Mouse (Mus musculus): ENCODE measurements around the gene Cabin1. TPM values are rescaled to one million over a fixed set of nuclear protein-coding genes. Genes with fewer than 3 reads are reported as not detected.
"Not testable (repeated sequence)": the region's sequence is repeated elsewhere in the genome, so short reads cannot be mapped to it uniquely, and the experiment has no call there.

Cabin1 gene
- polyA plus RNA-seq, 1 experiment from 2014 or later: 30.7 TPM

DNA sequence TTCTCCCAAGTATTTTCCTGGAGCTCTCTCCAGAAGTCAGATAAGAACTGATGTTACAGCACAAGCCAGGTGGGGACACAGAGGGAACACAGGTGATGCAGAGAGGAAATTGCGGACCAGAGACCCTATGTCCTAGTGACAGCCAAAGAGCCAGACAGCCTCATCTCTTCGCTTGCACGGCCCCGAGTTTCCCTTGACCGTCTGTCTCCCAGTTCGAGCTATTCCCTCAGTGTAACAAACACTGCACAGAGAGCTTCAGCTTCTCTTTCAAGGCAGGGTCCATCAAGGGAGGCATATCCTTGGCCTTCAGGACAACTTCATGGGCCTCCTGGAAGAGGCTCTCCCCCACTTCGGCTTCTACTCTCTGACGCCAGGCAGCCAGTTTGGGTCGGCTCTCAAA lies 10.4 kb upstream of the Cabin1 start:
- H3K27ac ChIP-seq (replicated peaks; ENCODE audit: low read depth, low read length): no peak overlapping the region
- ATAC-seq (ENCODE audit: insufficient number of reproducible peaks, low FRiP score, low TSS enrichment, low read depth) (no peak), DNase-seq (ENCODE audit: low spot score) (no peak)
- 88% methylated on average over 9 of the region's 9 CpGs for WGBS
- peaks cover 5% of the 10 kb centered on the region; the same call in 1 of the 2 replicates for H3K4me1 ChIP-seq (ENCODE audit: control insufficient read depth, insufficient read depth, low read length)
- H3K4me3 ChIP-seq (ENCODE audit: low read depth, low read length): no peak overlapping the region
- no peaks in the 10 kb centered on the region for H3K36me3 ChIP-seq (ENCODE audit: control insufficient read depth, insufficient read depth, low read length)
- H3K27me3 ChIP-seq (ENCODE audit: control insufficient read depth, insufficient read depth, low read length): no peaks in the 10 kb centered on the region
- no peak overlapping the region for H3K9ac ChIP-seq (ENCODE audit: low read length)
- no peaks in the 10 kb centered on the region for H3K9me3 ChIP-seq (ENCODE audit: control insufficient read depth, low read length)
- no peak overlapping the region for H3K4me2 ChIP-seq (ENCODE audit: low read depth, severe bottlenecking)

DNA sequence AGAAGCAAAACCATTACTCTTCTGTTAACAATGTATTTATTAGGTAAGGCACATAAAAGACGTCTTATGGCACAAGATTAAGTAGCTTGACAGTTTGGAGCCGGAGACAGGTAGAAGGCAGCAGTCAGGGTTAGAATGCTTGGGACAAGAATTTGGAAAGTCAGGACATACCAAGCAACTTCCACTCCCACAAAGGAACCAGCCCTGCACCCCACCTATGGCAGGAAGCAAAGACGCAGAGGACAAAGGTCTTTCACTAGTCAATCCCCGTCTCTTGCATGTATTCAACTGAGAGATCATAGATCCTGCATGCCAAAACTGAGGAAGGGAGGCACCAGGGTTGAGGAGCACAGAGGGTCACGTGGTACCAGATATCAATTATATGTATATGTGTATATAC lies 10.0 kb upstream of the Cabin1 start:
- no peak for ATAC-seq (ENCODE audit: insufficient number of reproducible peaks, low FRiP score, low TSS enrichment, low read depth)
- Histone ChIP-seq H3K4me2 (ENCODE audit: low read depth, severe bottlenecking) (no peak overlapping the region), H3K4me1 (ENCODE audit: control insufficient read depth, insufficient read depth, low read length) (0 out of 2 replicates have a peak, but pooled peaks cover 2% of the 10 kb centered on the region), H3K4me3 (ENCODE audit: low read depth, low read length) (no peak overlapping the region), H3K9ac (ENCODE audit: low read length) (no peak overlapping the region), H3K27ac (replicated peaks; ENCODE audit: low read depth, low read length) (no peak overlapping the region), H3K9me3 (ENCODE audit: control insufficient read depth, low read length) (no peaks in the 10 kb centered on the region), H3K27me3 (ENCODE audit: control insufficient read depth, insufficient read depth, low read length) (no peaks in the 10 kb centered on the region), H3K36me3 (ENCODE audit: control insufficient read depth, insufficient read depth, low read length) (no peaks in the 10 kb centered on the region)
- WGBS: 86% methylated on average over 5 of the region's 5 CpGs
- no peak for DNase-seq (ENCODE audit: low spot score)

DNA sequence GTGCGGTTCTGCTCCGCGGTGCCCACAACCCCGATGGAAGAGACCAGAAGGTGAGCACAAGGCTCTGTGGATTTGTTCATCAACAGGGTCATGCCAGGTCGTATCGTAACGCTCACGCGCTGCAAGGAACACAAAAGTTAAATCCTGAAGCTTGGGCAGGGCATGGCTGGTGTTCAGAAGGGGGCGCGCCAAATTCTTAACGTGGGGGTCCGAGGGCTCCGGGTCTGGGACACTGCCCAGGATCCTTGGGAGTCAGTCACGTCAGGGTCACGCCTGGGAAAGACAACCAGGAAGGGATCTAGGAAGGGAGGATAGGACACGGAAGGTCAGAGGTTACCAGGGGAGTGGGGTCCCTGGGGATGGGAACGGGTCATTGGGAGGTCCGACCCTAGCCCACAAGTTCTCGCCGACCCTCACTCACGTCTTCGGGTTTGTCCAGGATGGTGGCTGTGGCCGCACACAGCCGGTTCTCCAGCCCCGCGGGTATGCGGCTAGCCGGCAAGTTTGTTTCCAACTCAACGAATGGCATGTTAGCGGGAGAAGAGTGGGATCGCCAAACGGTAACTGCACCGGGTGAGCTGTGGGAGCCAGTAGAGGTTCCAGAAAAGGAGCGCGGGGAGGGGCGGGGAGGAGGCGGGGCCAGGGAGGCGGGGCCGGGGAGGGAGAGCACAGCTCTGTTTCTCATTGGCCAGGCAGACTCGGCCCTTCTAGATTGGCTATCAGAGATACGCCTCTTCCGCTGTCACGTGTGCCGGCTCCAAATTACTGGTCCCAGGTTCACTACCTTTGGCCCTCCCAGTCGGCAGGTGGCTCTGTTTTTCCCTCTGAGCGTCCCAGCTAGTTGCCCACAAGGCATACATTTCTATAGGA lies 8.9 kb upstream of the Cabin1 start, which contains the start of gene Ddt:
Gene Ddt, minus strand, starts transcription at position 620 of the 870 bp plus-strand sequence.
- peak; percentile 95 for ATAC-seq (ENCODE audit: insufficient number of reproducible peaks, low FRiP score, low TSS enrichment, low read depth)
- peak; percentile 91 for DNase-seq (ENCODE audit: low spot score)
- Histone ChIP-seq H3K27ac (replicated peaks; ENCODE audit: low read depth, low read length) (no peak within 1 kb of the TSS), H3K27me3 (ENCODE audit: control insufficient read depth, insufficient read depth, low read length) (no peaks in the 10 kb centered on the region), H3K4me3 (ENCODE audit: low read depth, low read length) (peak within 1 kb of the TSS; percentile 73), H3K9me3 (ENCODE audit: control insufficient read depth, low read length) (no peaks in the 10 kb centered on the region), H3K4me1 (ENCODE audit: control insufficient read depth, insufficient read depth, low read length) (0 out of 2 replicates have a peak, but pooled peaks cover 2% of the 10 kb centered on the region), H3K9ac (ENCODE audit: low read length) (peak within 1 kb of the TSS; percentile 62), H3K36me3 (ENCODE audit: control insufficient read depth, insufficient read depth, low read length) (no peaks in the 10 kb centered on the region), H3K4me2 (ENCODE audit: low read depth, severe bottlenecking) (peak within 1 kb of the TSS; percentile 92)
- under 1% methylated on average over 47 of the region's 47 CpGs for WGBS

DNA sequence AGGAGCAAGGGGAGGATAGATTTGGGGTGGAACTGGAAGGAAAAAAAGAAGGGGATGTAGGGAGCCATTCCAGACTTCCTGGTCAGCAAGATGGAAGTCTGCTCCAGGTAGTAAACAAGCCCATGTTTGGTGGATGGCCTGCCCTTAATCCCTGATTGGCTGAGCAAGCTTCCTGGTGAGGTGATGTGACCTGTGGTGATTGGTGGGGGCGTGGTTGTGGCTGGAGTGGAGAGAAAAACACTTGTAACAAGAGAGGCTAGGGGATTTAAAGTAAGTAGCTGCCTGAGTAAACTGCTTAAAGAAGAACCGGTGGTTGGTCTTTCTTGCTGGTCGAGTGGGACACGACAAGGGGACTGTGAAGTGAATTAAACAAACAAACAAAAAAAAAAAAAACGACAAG lies 3.6 kb upstream of the Cabin1 start:
- not testable (repeated sequence) for H3K9me3 ChIP-seq (ENCODE audit: control insufficient read depth, low read length); DNase-seq (ENCODE audit: low spot score); H3K4me2 ChIP-seq (ENCODE audit: low read depth, severe bottlenecking); H3K4me1 ChIP-seq (ENCODE audit: control insufficient read depth, insufficient read depth, low read length); H3K27ac ChIP-seq (replicated peaks; ENCODE audit: low read depth, low read length); ATAC-seq (ENCODE audit: insufficient number of reproducible peaks, low FRiP score, low TSS enrichment, low read depth); H3K4me3 ChIP-seq (ENCODE audit: low read depth, low read length); H3K27me3 ChIP-seq (ENCODE audit: control insufficient read depth, insufficient read depth, low read length); H3K9ac ChIP-seq (ENCODE audit: low read length); H3K36me3 ChIP-seq (ENCODE audit: control insufficient read depth, insufficient read depth, low read length)
- 44% methylated on average over 5 of the region's 5 CpGs for WGBS

DNA sequence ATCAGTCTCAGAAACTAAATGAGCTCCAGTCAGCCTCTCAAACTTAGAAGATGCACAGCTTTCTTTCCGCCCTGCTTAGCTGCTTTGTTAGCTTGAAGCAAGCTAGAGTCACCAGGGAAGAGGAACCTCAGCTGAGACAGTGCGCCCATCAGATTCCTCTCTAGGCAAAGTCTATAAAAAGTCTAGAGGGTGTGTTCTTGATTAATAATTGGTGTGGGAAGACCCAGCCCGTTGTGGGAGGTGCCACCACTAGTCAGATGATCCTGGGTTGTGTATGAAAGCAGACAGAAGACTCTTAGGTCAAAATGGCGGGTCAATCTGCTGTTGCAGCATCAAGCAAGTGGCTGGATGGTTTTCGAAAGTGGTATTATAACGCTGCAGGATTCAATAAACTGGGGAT lies 2.7 kb upstream of the Cabin1 start:
- Histone ChIP-seq H3K9ac (ENCODE audit: low read length) (no peak overlapping the region), H3K9me3 (ENCODE audit: control insufficient read depth, low read length) (no peaks in the 10 kb centered on the region), H3K27me3 (ENCODE audit: control insufficient read depth, insufficient read depth, low read length) (no peaks in the 10 kb centered on the region), H3K27ac (replicated peaks; ENCODE audit: low read depth, low read length) (no peak overlapping the region), H3K4me2 (ENCODE audit: low read depth, severe bottlenecking) (no peak overlapping the region), H3K4me1 (ENCODE audit: control insufficient read depth, insufficient read depth, low read length) (peaks cover 3% of the 10 kb centered on the region; the same call in 1 of the 2 replicates), H3K36me3 (ENCODE audit: control insufficient read depth, insufficient read depth, low read length) (no peaks in the 10 kb centered on the region), H3K4me3 (ENCODE audit: low read depth, low read length) (no peak overlapping the region)
- DNase-seq (ENCODE audit: low spot score) (no peak), ATAC-seq (ENCODE audit: insufficient number of reproducible peaks, low FRiP score, low TSS enrichment, low read depth) (no peak)
- 87% methylated on average over 6 of the region's 6 CpGs for WGBS

DNA sequence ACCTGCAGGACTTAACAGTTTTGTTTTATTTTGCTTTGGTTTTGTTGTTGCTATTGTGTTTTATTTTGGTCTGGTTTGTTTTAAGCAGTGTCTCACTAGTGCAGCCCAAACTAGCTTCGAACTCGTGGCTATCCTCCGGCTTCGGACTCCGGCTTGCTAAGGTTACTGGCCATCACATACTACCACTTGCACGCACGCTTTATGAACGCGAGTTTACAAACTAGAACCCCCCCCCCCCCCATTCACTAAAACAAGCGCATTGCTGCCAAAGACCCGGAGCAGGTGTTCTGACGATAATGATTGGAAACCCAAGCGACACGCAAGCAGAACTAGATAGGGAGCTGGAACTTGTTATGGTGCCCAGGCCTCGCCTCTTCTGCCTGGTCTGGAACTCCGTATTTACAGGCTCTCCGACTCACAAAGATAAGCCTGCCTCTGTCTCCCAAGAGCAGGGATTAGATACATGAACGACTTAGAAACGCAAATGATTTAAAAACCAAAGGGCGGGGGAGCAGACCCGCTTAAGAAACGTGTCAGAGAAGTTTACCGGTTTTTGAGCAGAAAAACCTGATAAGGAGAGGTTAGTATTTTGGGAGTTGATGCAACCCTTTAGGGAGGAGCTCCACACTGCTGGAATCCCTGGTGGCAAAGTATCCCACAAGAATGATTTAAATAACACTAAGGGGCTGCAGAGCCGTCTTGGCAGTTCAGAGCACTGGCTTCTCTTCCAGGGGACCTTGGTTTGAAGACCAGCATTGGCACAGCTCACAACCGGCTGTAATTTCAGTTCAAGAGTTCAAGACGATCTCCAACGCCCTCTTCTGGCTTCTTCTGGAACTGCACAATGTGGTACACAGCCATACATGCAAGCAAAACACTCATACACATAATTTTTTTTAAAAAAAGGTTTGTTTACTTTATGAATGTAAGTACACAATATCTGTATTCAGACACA lies 655 bp upstream of the Cabin1 start:
- WGBS: 2% methylated on average over 27 of the region's 27 CpGs
- Histone ChIP-seq H3K27ac (replicated peaks; ENCODE audit: low read depth, low read length) (no peak overlapping the region), H3K9ac (ENCODE audit: low read length) (peak overlapping the region; percentile 46; the same call in 1 of the 2 replicates), H3K36me3 (ENCODE audit: control insufficient read depth, insufficient read depth, low read length) (no peaks in the 10 kb centered on the region), H3K9me3 (ENCODE audit: control insufficient read depth, low read length) (no peaks in the 10 kb centered on the region), H3K4me2 (ENCODE audit: low read depth, severe bottlenecking) (peak overlapping the region; percentile 62), H3K4me3 (ENCODE audit: low read depth, low read length) (peak overlapping the region; percentile 53), H3K27me3 (ENCODE audit: control insufficient read depth, insufficient read depth, low read length) (no peaks in the 10 kb centered on the region), H3K4me1 (ENCODE audit: control insufficient read depth, insufficient read depth, low read length) (peaks cover 3% of the 10 kb centered on the region; the same call in 1 of the 2 replicates)
- ATAC-seq (ENCODE audit: insufficient number of reproducible peaks, low FRiP score, low TSS enrichment, low read depth): peak; percentile 33; the same call in 1 of the 2 replicates
- DNase-seq (ENCODE audit: low spot score): peak; percentile 91

DNA sequence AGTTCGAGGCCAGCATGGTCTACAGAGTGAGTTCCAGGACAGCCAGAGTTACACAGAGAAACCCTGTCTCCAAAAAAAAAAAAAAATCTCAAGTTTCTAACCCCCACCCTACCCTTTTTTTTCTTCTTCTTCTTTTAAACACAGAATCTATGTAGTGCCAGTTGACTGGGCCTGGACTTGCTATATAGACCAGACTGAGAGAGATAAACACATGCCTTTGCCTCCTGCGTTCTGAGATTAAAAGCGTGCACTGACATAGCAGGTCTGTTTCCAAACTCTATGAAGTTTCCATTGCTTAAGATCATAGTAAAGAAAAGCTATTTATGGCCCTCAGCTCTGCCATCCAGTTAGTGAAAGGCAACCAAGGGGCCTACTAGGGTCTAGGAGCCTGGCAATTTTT lies 1.7 kb downstream of the Cabin1 start:
- Histone ChIP-seq H3K4me2 (ENCODE audit: low read depth, severe bottlenecking) (no peak overlapping the region), H3K9me3 (ENCODE audit: control insufficient read depth, low read length) (no peaks in the 10 kb centered on the region), H3K9ac (ENCODE audit: low read length) (no peak overlapping the region), H3K27ac (replicated peaks; ENCODE audit: low read depth, low read length) (no peak overlapping the region), H3K36me3 (ENCODE audit: control insufficient read depth, insufficient read depth, low read length) (0 out of 2 replicates have a peak, but pooled peaks cover 2% of the 10 kb centered on the region), H3K4me3 (ENCODE audit: low read depth, low read length) (no peak overlapping the region), H3K27me3 (ENCODE audit: control insufficient read depth, insufficient read depth, low read length) (no peaks in the 10 kb centered on the region), H3K4me1 (ENCODE audit: control insufficient read depth, insufficient read depth, low read length) (peaks cover 3% of the 10 kb centered on the region; the same call in 1 of the 2 replicates)
- 98% methylated on average over 3 of the region's 3 CpGs for WGBS
- no peak for ATAC-seq (ENCODE audit: insufficient number of reproducible peaks, low FRiP score, low TSS enrichment, low read depth)
- no peak for DNase-seq (ENCODE audit: low spot score)

DNA sequence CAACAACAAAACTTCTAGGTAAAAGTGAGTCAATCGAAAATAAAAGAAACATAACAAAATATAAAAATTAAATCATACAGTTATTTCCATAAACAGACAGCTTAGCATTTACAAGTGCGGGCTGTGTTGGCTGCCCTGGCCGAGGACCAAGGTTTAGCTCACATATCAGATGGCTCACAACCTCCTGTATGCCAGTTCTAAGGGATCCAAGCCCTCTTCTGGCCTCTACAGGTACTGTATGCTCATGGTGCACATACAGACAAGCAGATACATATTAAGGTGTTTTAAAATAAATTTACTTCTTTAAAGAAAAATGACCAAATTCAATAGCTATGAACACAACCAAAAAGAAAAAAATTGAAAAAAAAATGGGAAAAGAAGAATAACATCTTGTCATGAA lies 3.8 kb downstream of the Cabin1 start:
- Histone ChIP-seq H3K4me1 (ENCODE audit: control insufficient read depth, insufficient read depth, low read length) (peaks cover 3% of the 10 kb centered on the region; the same call in 1 of the 2 replicates), H3K27ac (replicated peaks; ENCODE audit: low read depth, low read length) (no peak overlapping the region), H3K9ac (ENCODE audit: low read length) (no peak overlapping the region), H3K36me3 (ENCODE audit: control insufficient read depth, insufficient read depth, low read length) (0 out of 2 replicates have a peak, but pooled peaks cover 4% of the 10 kb centered on the region), H3K4me2 (ENCODE audit: low read depth, severe bottlenecking) (no peak overlapping the region), H3K4me3 (ENCODE audit: low read depth, low read length) (no peak overlapping the region), H3K27me3 (ENCODE audit: control insufficient read depth, insufficient read depth, low read length) (no peaks in the 10 kb centered on the region), H3K9me3 (ENCODE audit: control insufficient read depth, low read length) (no peaks in the 10 kb centered on the region)
- 88% methylated on average over 3 of the region's 3 CpGs for WGBS
- no peak for ATAC-seq (ENCODE audit: insufficient number of reproducible peaks, low FRiP score, low TSS enrichment, low read depth)
- no peak for DNase-seq (ENCODE audit: low spot score)
